Mouse (Mus musculus) layer of hippocampus, adult 9-11 months (tissue): ENCODE data around the gene Dbi.

Experiments used
- DNase-seq: peaks from one replicate; pipeline ENCODE4 v3.0.0; 2022

Dbi gene

GRCm38 (mm10) chr1:120120141-120120968, 523 bp downstream of the Dbi start:
- peak; percentile 34 for DNase-seq

DNA sequence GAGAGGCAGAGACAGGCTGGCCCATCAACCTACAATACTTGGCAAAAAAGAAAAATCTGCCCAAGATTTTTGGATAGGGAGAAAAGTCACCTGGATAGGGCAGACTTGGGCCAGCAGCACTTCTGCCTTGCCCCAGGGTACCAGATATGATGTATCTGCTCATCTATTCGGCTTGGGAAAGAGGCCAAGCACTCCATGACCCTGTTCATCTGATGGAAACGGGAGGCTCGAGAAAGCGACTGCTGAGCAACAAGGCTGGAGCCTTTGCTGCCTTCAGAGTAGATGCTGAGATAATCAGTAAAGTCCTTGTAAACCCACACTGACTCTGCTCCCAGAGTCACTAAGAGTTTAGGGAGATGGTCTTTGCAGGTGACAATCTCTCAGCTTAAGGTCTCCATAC, 1.5 kb downstream of the Dbi start:
- no peak for DNase-seq

- no peak for DNase-seq
Measured at GRCm38 (mm10) chr1:120118854-120119253, 2.0 kb downstream of the Dbi start.

- DNase-seq = peak; percentile 30
Measured at GRCm38 (mm10) chr1:120116106-120116505, 4.8 kb downstream of the Dbi start.

GRCm38 (mm10) chr1:120115671-120116081, 5.2 kb downstream of the Dbi start:
- peak; percentile 94 for DNase-seq

DNA sequence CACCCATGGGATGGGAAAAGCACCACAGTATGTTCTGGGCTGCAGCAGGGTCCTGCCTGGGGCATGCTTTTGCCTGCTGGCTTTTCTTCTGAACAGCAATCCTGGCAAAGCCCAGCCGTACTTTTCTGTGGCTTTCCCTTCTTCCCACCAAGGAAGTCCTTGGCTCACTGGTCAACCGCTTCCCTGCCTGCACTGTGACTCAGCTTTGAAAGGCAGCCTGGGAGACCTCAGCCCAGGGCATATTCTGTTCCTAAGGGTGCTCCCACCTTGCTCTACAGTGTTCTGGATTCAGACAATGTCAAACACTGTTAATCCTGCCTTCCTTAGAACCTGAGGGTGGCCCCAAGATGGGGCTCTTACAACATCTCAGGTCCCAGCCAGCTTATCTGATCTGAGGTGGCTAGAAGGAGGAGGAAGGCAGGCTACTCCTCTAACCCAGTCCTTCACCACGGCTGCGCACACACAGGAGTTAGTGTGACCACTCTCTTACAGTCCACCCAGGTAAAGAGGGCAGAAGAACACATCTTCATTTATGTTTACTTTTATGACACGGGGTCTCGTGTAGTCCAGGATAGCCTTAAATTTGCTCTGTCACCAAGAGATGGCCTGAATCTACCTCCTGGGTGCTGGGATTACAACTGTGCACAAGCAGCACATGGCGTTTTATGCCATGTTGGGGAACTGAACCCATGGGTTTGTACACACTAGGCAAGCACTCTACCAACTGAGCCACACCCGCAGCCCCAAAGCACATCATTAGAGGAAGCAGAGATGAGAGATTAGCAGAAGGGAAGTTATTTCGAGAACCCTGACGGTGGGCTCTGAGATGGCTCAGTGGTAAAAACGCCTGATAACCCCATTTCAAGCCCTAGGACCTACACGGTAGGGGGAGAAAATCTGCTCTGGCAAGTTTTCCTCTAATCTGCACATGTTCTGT, 8.4 kb downstream of the Dbi start:
- no peak for DNase-seq

DNA sequence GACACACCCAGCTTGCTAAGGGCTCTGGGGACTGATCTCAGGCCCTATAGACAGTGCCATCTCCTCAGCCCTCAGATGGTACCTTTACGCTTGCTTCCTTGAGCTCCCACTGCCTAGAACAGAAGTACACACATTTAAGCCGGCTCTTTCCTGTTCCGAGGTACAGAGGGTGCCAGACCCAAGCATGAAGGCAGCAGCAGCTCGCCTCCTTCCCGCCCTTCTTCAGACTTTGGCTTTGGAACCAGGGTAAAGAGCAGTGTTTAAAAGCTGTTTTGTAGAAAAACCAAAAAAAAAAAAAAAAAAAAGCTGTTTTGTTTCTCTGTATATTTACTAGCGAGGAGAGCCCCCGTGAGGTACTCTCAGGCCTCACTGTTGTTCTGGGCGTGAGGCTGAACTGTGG, 9.1 kb downstream of the Dbi start:
- no peak for DNase-seq

GRCm38 (mm10) chr1:120109741-120110432, 11.0 kb downstream of the Dbi start:
- no peak for DNase-seq

- no peak for DNase-seq
Measured at GRCm38 (mm10) chr1:120105556-120105959, 15.3 kb downstream of the Dbi start.

DNA sequence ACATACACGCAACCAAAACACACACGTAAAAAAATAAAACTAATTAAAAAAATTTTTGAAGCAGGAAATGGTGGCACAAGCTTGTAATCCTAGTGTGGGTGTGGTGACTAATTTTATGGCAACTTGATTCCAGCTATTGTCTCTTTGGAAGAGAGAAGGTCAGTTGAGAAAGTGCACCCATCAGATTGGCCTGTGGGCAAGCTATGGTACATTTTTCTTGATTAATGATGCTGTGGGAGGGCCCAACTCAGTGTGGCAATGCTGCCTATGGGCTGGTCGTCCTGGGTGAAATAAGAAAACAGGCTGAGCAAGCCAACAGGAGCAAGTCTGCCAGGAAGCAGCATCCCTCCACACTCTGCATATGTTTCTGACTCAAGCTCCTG, 19.7 kb downstream of the Dbi start:
- no peak for DNase-seq

DNA sequence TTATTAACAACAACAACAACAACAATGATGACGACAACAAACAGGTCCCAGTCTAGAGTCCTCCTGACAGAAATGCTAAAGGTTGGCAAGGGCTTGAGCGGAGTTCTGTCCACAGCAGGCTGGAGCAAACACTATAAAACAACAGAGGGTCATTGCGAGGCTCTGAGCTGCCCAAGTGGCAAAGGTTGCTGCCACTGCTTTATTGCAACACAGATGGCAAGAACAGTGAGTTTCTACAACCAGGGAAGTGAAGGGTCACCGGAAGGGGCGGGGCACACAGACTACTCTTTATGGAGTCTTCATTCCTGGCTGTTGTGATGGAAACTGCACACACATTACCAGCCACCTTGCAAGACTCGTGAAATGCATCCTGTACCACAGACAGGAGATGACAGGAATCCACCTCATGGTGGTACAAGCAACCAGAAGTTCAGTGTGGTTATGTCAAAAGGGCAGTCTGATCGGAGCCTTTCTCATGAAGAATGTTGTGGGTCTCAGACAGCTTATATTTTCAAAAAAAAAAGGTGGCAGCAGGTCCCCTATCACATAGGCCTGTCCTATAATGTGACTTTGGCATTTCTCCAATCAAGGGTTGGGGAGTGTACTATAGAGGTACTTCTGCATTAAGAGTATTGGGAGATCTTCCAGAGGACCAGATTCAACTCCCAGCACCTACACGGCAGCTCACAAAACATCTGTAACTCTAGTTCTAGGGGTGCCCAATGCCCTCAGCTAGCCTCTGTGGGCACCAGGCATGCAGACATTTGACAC, 20.2 kb downstream of the Dbi start:
- DNase-seq = no peak

DNA sequence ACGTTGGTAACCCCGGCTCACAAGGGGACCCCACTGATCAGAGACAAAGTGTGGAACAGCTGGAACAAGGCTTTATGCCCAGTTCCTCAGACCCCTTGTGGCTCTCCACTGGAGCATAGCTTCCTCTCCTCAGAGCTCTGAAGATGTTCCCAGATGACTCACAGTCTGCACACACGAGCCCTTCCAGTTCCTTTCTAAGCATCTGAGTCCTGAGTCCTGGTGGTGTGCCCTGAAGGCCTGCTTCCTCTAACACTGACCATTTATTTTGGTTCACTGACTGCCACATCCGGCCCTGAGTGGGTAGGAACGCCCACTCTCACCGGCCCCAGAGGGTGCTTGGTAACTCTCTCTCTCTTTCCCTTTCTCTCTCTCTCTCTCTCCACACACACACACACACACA, 21.4 kb downstream of the Dbi start:
- peak; percentile 88 for DNase-seq

GRCm38 (mm10) chr1:120098327-120098726, 22.6 kb downstream of the Dbi start:
- DNase-seq = no peak

- no peak for DNase-seq
Measured at GRCm38 (mm10) chr1:120094920-120095319, 26.0 kb downstream of the Dbi start.

DNA sequence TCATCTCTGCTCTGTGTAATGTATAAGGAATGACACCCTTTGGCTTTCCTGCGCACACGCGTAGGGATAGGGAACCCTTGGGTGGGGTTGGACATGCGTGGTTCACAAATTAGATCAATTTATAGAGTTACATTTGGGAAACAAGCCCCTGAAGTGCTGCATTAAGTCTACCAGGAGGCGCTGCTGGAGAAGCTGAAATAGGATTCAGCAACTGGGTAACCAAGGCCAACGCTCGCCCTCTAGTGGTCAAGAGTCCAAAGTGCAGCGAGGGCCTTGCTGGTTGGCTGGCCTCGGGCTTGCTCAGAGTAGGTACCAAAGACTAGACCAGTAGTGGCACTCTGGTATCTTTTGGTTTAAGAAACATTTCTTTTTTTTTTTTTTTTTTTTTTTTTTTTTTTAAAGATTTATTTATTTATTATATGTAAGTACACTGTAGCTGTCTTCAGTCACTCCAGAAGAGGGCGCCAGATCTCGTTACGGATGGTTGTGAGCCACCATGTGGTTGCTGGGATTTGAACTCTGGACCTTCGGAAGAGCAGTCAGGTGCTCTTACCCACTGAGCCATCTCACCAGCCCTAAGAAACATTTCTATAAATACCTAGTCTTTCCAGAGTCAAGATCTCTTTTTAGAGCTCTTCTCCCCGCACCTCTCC, 27.3 kb downstream of the Dbi start:
- DNase-seq = peak; percentile 85

DNA sequence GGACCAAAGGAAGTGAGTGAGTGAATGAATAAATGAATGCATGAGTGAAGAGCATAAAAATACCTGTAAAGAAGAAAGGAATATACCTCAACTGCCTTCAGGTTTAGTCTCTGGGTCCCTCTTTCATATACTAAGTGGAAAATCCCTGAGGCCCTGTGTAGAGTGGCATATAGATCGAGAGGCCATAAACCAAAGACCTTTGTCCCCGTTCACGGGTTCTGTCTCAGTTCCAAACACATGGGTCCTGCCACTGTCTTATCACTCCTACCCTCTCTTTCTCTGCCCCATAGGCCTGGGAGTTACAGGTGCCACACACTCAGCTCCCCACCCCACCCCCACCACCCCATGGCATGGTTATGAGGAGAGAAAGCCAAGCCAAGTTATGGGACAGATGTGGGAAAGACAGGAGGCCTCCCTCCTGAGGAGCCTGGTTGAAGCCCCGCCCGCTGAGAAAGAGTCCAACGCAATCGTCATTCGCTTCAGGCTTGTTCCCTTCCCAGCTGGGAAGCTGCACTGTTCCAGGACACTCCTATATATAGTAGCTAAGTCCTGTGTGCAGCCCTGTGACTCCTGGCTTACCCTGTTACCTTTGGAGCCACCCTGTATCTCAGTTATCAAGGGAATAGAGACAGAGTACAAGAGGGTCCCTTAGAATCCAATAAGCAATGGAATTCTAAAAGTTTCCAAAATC, 29.9 kb downstream of the Dbi start:
- no peak for DNase-seq

DNA sequence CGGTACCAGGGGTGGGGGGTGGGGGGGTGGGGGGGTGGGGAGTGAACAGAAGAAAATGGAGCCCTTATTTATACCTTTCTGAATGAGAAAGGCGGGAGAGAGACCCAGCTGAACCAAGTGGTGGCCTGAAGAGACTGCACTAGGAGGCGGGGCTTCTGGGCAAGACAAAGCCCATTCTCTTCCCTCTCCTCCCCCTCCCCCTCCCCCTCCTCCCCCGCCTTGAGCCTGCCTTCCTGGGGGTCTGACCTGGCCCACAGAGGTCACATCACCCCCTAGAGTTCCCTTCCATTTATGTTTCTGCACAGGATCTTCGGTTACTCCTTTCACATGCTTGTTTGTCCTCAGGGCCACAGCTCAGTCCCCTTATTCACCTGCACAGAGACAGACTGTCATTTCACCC, 31.7 kb downstream of the Dbi start:
- no peak for DNase-seq

GRCm38 (mm10) chr1:120086644-120087043, 34.2 kb downstream of the Dbi start:
- no peak for DNase-seq

DNA sequence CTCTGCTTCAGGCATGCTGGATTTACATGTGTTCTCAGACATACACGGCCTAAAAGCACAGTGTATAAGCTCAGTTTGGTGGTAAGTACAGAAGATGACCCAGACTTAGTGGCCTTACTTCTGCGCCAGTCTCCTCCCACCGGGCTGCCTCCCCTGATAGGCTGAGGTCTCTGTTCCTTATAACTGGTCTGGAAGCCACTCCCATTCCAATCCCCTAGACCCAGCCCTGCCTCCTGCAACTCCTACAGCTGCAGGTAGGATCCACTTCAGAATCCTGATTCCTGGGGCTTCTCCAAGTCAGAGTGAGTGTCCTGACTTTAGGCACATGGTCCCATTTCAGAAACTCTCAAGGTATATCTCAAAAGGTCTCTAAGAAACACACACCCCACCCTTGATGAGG, 35.2 kb downstream of the Dbi start:
- DNase-seq = no peak

DNA sequence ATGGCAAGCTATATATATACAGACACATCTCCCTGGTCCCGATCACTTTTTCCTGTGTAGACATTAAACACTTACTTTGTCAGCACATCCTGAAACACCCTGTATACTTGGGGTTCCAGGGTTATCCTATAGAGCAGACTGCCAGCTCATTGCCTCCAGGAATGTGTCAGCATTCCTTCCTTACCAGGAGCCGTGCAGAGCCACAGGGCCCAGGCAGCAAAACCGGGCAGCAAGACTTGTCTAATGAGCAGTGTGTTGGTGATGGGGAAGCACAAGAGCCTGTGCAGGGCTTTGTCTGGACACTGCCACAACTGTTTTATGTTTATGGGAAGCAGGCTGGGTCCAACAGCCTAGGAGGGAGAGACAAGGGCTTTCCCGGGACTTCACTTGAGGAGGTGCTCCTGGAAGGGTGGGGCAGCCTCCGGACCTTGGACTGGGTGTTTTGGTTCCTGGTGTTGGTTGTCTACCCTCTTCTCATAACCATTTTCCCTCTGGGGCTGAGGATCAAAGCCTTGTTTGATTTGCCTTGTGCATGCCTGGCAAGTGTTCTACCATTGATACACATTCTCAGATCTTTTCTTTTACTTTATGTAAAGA, 36.9 kb downstream of the Dbi start:
- DNase-seq = no peak
